Mouse (Mus musculus) right cerebral cortex, postnatal 36 days (tissue): ENCODE data around the gene Iqsec1.

Experiments
- DNase-seq, 2 experiments: peaks; one replicate each; pipeline ENCODE4 v3.0.0; 2022; ENCODE audit warnings: low spot score in 2 of 2, mixed read lengths in 1 of 2

Gene Iqsec1

DNA sequence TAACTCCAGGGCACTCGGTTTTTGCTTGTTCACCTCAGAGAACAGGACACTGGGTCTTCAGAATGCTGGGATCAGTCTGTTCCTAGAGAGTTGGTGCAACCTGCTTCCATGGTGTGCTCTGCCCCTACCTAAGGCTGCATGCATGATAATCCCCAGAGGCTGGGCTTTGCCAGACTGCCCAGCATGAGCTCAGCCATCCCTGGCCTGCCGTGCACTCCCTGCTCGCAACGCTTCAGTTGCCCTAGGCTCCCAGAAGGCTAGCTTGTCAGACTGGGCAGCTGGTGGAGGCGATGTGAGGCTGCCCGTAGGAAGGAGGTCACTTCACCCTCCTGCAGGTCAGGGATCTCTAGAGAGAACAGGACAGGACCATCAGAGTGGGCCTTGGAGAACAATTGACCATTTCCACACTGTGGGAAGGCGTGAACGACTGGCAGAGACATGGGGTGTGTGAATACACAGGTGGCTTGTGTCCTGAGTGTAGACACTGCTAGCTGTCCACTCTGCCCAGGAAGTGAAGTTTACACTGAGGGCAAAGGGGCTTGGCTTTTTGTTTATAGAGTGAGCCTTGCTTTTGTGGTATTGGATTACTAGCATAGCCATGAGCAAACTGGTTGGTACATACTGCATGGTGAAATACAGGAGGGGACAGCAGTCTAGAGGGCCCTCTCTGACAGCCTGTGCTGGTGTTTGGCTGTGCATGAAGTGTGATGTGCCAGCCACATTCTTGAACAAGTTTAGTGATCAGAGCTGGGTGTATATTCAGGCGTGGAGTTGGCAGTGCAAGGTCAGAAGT is 367.5 kb downstream of the Iqsec1 start:
- no peak for DNase-seq

- DNase-seq, result no peak
Observed at GRCm38 (mm10) chr6:90619936-90620335, 368.5 kb downstream of the Iqsec1 start.

DNA sequence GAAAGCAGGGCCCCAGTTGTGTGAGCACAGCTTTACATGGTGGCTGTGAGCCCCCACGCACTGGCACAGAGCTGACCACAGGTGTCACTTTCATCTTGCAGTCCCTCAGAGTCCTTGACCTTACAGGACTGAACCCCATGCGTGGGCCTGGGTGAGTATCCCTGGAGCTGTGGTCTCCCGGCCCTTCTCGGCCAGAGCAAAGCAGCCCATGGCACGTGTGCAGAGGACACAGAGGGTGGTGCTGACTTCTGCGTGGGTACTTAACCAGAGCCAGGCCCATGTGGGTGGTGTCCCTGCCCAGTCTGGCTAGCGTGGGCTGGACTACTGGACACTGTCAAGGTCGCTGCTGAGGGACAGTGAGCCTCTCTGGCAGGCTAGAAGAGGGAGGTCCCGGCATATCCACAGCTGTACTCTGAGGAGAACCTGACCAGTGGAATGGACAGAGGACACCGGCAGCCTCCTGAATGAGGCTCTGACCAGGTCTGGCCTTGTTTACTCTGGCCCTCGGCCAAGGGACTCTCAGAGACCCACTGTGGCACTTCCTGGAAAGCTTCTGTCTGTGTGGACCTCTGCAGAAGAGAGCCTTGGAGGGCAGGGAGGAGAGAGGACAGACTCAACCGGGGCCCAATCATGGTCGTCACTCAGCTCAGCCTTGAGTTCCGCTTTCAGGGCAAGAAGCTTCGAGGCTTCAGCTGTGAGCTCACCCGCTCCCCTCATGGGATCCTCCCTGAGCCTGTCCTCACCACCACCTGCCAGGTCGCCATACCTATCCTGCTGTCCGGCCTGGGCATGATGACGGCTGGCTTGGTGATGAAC is 369.5 kb downstream of the Iqsec1 start:
- DNase-seq, result no peak

DNA sequence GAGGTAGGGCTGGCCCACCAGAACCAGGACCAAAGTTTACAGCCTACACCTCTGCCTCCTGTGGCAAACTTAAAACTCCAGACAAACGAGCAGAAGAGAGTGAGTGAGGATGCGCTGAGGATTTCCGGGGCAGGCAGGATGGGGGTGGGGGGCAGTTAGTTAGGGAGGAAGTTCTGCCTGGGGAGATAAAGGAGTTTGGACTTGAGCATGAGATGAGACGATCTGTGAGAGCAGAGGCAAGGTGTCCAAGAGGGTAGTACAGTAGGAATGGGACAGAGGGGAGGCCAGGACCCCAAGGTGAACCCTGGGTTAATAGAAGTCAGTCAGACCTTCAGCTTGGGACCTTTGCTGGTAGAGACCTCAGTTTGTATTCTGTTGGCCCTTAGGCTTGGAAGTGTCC is 370.2 kb downstream of the Iqsec1 start:
- DNase-seq, result no peak

GRCm38 (mm10) chr6:90616481-90616880 is 372.0 kb downstream of the Iqsec1 start:
- no peak for DNase-seq

GRCm38 (mm10) chr6:90615991-90616390 is 372.5 kb downstream of the Iqsec1 start:
- no peak for DNase-seq

- DNase-seq, result no peak
Observed at GRCm38 (mm10) chr6:90615362-90615761, 373.1 kb downstream of the Iqsec1 start.

- DNase-seq, result no peak
Observed at GRCm38 (mm10) chr6:90613277-90613676, 375.2 kb downstream of the Iqsec1 start.

DNA sequence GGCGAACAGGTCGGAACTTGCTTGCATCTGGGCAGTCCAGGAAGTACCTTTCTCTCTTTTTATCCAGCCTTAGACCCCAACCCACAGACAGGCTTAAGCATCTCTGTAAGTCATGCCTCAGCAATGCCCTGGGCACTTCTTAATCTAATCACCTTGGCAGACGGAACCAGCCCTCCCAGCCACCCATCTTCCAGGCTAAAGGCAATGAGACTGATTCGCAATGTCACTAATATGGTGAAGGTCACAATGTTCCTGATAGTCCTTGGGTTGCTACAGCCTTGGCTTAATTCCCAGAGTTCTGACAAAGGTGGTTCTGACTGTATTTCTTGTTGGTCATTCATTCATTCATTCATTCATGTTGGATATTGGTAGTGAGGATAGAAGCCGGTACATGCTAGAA is 378.2 kb downstream of the Iqsec1 start:
- DNase-seq, result no peak

GRCm38 (mm10) chr6:90608186-90608585 is 380.3 kb downstream of the Iqsec1 start:
- DNase-seq, result no peak

- DNase-seq, result no peak
Observed at GRCm38 (mm10) chr6:90607196-90607595, 381.3 kb downstream of the Iqsec1 start.

DNA sequence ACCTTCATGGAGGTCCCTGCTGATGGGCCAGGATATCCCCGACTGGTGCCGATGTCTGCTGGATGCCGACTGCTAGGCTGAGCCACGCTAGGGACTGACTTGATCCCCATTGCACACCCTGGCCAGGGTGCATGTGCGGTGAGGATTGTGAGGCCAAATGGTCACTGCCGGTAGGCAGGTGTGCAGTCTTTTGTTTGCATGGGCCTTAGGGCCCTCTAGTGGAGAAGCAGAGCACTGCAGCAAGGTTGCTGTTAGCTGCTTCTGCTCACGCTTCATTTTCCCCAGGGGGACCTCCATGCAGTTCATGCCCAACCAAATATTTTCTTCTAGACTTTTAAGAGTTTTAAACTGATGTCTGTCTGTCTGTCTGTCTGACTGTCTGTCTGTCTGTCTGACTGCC is 381.9 kb downstream of the Iqsec1 start:
- DNase-seq, result peak in 1 of 2 experiments; percentile 39
